Mouse (Mus musculus): ENCODE measurements around the gene Shroom3. TPM values are rescaled to one million over a fixed set of nuclear protein-coding genes. Genes with fewer than 3 reads are reported as not detected.

The Shroom3 gene
- polyA plus RNA-seq, 1 experiment from 2014 or later = 0.22 TPM

DNA sequence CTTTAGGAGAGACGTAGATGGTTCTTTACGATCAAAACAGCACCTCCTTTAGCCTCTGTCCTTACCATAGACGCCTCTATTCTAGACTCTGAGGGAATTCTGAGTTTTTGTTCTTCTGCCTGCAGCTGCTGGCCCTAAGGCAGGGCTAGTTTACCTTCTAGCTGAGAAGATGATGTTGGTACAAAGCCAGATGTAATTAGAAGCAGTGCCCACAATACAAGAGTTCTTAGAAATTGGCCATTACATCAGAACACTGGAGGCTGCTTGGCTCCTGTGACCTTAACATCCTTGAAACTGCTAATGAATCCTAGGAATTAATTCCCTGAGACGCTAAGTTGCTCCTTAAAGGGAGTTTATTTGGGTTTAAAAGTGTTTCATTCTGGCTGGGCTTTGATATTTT lies 154.1 kb downstream of the Shroom3 start:
- Histone ChIP-seq H3K4me1 (replicated peaks) (0 out of 2 replicates have a peak, but pooled peaks cover under 1% of the 10 kb centered on the region), H3K27ac (replicated peaks) (no peak overlapping the region), H3K9me3 (replicated peaks) (no peaks in the 10 kb centered on the region), H3K36me3 (replicated peaks) (no peaks in the 10 kb centered on the region), H3K4me3 (replicated peaks) (no peak overlapping the region), H3K4me2 (no peak overlapping the region), H3K27me3 (no peaks in the 10 kb centered on the region), H3K9ac (no peak overlapping the region)
- no peak for ATAC-seq (ENCODE audit: insufficient read depth)
- WGBS (ENCODE audit: insufficient replicate concordance) = 73% methylated on average over 4 of the region's 4 CpGs

DNA sequence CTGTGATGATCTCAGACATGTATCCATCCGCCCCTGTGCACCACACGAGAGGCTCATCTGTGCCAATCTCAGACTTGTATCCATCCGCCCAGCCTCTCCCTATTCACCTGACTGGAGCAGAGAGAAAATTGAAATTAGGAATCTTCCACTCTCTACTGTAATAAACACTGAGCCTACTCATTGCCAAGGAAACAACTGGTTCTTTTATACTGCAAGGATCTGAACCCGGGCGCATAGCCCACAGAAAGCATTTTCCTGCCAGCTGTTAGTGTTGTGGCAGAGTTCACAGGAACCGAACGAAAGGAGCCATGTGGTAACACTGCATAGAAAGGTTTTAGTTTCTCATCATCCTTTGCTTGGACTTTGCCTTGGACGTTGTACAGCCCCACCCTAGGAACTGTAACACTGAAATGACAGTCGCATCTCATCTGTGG lies 155.1 kb downstream of the Shroom3 start:
- 68% methylated on average over 9 of the region's 9 CpGs for WGBS (ENCODE audit: insufficient replicate concordance)
- no peak overlapping the region for H3K4me3 ChIP-seq (replicated peaks)
- no peak overlapping the region for H3K4me2 ChIP-seq
- no peaks in the 10 kb centered on the region for H3K36me3 ChIP-seq (replicated peaks)
- H3K9me3 ChIP-seq (replicated peaks) = no peaks in the 10 kb centered on the region
- H3K4me1 ChIP-seq (replicated peaks) = 0 out of 2 replicates have a peak, but pooled peaks cover 4% of the 10 kb centered on the region
- H3K9ac ChIP-seq = no peak overlapping the region
- H3K27me3 ChIP-seq = no peaks in the 10 kb centered on the region
- no peak overlapping the region for H3K27ac ChIP-seq (replicated peaks)
- no peak for ATAC-seq (ENCODE audit: insufficient read depth)

DNA sequence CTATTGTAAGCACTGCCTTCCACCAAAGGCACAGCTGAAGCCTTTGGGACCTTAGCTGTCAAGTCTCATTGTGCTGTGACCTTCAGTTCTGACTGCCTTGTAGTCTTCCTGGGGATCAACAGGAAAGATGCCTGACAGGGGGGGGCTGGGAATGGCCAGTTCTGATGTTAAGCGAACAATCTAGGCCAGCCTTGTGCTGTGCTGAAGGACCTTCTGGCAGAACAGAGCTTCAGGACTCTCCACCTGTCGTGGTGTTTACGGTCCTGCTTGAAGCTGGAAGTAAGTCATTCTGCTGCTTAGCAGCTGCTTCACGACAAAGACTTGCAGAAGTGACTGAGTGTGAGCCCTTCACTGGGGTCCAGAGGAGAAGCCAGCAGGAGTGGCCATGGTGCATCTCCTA lies 156.1 kb downstream of the Shroom3 start:
- Histone ChIP-seq H3K4me1 (replicated peaks) (0 out of 2 replicates have a peak, but pooled peaks cover 4% of the 10 kb centered on the region), H3K36me3 (replicated peaks) (no peaks in the 10 kb centered on the region), H3K9me3 (replicated peaks) (no peaks in the 10 kb centered on the region), H3K27ac (replicated peaks) (no peak overlapping the region), H3K4me2 (no peak overlapping the region), H3K4me3 (replicated peaks) (no peak overlapping the region), H3K9ac (no peak overlapping the region), H3K27me3 (no peaks in the 10 kb centered on the region)
- WGBS (ENCODE audit: insufficient replicate concordance) = 65% methylated on average over 4 of the region's 4 CpGs
- no peak for ATAC-seq (ENCODE audit: insufficient read depth)

DNA sequence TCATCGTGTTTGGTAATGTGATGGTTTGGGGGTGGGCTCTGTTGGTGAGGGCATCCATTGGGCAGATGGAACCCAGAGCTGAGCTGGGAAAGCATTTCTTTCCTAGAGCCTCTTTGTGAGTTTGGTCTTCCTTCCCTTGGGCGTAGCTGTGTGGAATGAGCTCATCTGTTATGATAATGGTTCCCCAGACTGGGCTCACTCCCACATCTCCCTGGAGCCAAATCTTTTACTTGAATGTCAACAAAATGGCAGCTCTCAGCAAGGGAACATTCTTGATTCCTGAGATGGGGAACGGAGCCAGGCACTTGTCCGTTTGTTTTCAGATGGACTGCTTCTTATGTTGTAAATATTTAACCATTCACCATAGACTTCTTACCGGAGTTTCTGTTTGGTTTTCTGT lies 158.2 kb downstream of the Shroom3 start:
- Histone ChIP-seq H3K4me2 (no peak overlapping the region), H3K9ac (no peak overlapping the region), H3K27ac (replicated peaks) (no peak overlapping the region), H3K27me3 (no peaks in the 10 kb centered on the region), H3K4me1 (replicated peaks) (0 out of 2 replicates have a peak, but pooled peaks cover 4% of the 10 kb centered on the region), H3K4me3 (replicated peaks) (no peak overlapping the region), H3K36me3 (replicated peaks) (no peaks in the 10 kb centered on the region), H3K9me3 (replicated peaks) (no peaks in the 10 kb centered on the region)
- 52% methylated on average over 5 of the region's 5 CpGs for WGBS (ENCODE audit: insufficient replicate concordance)
- no peak for ATAC-seq (ENCODE audit: insufficient read depth)

DNA sequence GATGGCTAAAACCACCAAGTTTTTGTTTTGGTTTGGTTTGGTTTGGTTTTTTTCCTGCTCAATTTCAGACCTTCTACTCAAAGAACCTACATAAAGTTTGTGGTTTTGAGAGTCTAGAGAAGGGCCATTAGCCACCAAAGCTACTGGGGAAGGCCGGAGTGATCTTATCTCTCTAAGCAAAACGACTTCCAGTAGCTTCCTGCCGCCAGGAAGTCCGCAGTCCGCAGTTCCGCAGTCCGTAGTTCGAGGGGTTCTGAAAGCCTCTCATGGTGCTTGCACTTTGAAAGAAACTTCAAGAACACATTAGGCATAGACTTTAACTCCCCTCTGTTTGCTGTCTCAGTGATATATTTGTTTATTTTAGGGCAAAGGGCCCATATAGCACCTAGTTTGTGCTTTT lies 159.2 kb downstream of the Shroom3 start:
- Histone ChIP-seq H3K27ac (replicated peaks) (no peak overlapping the region), H3K27me3 (no peaks in the 10 kb centered on the region), H3K4me1 (replicated peaks) (0 out of 2 replicates have a peak, but pooled peaks cover 4% of the 10 kb centered on the region), H3K4me2 (no peak overlapping the region), H3K9me3 (replicated peaks) (no peaks in the 10 kb centered on the region), H3K4me3 (replicated peaks) (no peak overlapping the region), H3K36me3 (replicated peaks) (no peaks in the 10 kb centered on the region), H3K9ac (no peak overlapping the region)
- WGBS (ENCODE audit: insufficient replicate concordance) = 5% methylated on average over 8 of the region's 8 CpGs
- no peak for ATAC-seq (ENCODE audit: insufficient read depth)

DNA sequence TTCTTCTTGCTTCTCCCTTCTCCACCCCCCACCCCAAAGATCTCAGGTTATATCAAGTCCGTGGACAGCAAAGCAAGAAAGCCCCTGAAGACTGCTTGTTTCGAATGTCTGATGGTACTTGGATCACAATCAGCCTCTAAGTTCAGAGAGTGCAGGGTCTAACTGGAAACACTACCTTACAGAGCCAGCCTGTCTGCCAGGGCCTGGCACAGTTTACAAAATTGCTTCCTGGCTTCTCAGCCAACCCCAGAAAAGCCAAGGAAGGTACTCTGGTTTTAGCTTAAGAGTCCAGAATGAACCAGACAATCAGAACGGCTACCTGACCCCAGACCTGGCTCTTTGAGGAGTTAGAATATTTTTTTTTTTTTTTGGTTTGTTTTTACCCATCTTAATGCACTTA lies 159.6 kb downstream of the Shroom3 start:
- 41% methylated on average over 3 of the region's 3 CpGs for WGBS (ENCODE audit: insufficient replicate concordance)
- no peak for ATAC-seq (ENCODE audit: insufficient read depth)

DNA sequence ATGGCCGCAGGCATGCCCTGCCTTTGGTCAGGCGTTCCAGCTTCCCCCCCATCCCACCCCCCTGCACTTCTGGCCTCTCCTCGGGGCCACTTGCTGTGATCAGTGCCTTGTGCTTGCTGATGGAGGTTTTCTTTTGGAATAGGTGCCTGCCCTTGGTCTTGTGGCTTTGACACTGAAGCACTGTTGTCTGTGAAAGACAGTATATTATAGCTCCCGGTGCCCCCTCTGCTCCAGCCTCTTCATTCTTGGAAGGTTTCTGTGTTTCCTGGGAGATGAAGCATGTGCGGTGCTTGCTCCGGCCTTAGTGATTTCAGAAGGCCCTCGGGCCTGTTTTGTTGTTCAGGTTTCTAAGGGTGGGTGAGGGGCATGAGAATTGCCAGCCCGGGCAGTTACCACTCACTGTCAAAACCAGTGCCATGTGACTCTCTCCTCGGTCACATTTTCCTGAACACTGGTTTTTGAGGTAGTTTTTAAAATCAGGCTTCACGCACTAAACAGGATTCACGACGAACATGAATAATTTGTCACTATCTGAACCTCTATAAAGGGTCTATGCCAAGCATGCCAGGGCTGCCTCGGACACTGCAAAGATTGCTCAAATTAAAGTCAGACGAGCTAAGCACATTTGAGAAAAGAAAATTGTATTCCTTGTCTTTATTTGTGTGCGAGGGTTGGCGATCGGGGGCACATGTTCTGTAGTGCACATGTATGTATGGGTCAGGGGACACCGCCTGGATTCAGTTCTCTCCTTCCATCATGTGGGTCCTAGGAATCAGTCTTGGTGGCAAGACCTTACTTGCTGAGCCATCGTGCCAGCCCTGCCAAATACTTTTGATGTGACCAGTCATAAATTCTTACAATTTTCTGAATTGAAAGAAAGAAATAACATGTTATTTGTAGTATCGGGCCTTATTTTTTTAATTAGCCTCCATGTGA lies 160.9 kb downstream of the Shroom3 start:
- Histone ChIP-seq H3K4me3 (replicated peaks) (no peak overlapping the region), H3K27me3 (no peaks in the 10 kb centered on the region), H3K36me3 (replicated peaks) (no peaks in the 10 kb centered on the region), H3K27ac (replicated peaks) (no peak overlapping the region), H3K4me2 (no peak overlapping the region), H3K9me3 (replicated peaks) (no peaks in the 10 kb centered on the region), H3K4me1 (replicated peaks) (0 out of 2 replicates have a peak, but pooled peaks cover 4% of the 10 kb centered on the region), H3K9ac (no peak overlapping the region)
- 64% methylated on average over 20 of the region's 20 CpGs for whole genome bisulfite sequencing (ENCODE audit: insufficient replicate concordance)
- ATAC-seq (ENCODE audit: insufficient read depth) = no peak

More for the DNA sequence above, 159.6 kb downstream of the Shroom3 start:
- H3K4me1 ChIP-seq (replicated peaks) = 0 out of 2 replicates have a peak, but pooled peaks cover 4% of the 10 kb centered on the region
- no peak overlapping the region for H3K27ac ChIP-seq (replicated peaks)
- no peaks in the 10 kb centered on the region for H3K36me3 ChIP-seq (replicated peaks)
- H3K9me3 ChIP-seq (replicated peaks) = no peaks in the 10 kb centered on the region
- H3K4me3 ChIP-seq (replicated peaks) = no peak overlapping the region
- no peak overlapping the region for H3K9ac ChIP-seq
- no peaks in the 10 kb centered on the region for H3K27me3 ChIP-seq
- no peak overlapping the region for H3K4me2 ChIP-seq

DNA sequence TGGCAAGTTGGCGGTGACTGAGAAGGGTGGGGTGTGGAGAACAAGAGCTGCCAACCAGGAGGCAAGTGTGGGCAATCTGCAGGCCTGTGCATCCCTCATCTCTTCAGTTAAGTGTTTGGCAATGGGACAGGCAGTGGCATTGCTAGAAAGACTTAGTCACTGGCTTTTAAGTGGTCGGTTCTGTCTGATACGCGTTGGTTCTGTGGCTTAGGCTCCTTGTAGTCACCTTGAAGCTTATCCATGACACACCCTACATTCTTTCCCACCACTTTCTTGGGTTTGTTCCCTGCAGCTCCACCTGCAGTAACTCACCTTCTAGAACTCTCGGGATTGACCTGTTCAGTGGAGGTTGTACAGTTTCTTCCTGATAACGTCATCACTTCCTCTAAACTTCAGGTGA lies 166.5 kb downstream of the Shroom3 start:
- H3K27ac ChIP-seq (replicated peaks) = no peak overlapping the region
- H3K4me2 ChIP-seq = no peak overlapping the region
- H3K4me1 ChIP-seq (replicated peaks) = no peaks in the 10 kb centered on the region
- no peak overlapping the region for H3K9ac ChIP-seq
- no peak overlapping the region for H3K4me3 ChIP-seq (replicated peaks)
- no peak for ATAC-seq (ENCODE audit: insufficient read depth)
- H3K36me3 ChIP-seq (replicated peaks) = no peaks in the 10 kb centered on the region
- whole genome bisulfite sequencing (ENCODE audit: insufficient replicate concordance) = 62% methylated on average over 6 of the region's 6 CpGs
- H3K9me3 ChIP-seq (replicated peaks) = no peaks in the 10 kb centered on the region
- H3K27me3 ChIP-seq = no peaks in the 10 kb centered on the region

DNA sequence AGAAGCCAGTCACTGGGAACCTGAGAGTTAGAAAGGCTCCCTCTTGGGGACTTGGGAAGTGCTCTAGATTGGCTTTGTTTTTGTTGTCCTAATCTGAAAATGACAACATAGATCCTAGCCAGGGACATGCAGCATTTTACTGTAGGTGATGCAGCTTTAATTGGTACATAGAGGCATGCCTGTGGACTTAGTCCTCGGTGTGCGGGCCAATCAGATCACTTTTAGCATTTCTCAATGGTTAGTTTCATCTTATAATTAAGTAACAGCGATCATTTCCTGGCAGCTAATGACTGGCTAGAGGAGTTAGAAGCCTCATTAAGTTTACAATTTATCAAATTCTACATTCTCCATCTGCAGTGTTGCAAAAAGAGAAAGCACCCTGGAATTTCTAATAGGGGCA lies 167.7 kb downstream of the Shroom3 start:
- H3K4me2 ChIP-seq = no peak overlapping the region
- no peak overlapping the region for H3K9ac ChIP-seq
- no peak overlapping the region for H3K4me3 ChIP-seq (replicated peaks)
- no peaks in the 10 kb centered on the region for H3K9me3 ChIP-seq (replicated peaks)
- H3K27me3 ChIP-seq = no peaks in the 10 kb centered on the region
- no peaks in the 10 kb centered on the region for H3K4me1 ChIP-seq (replicated peaks)
- H3K36me3 ChIP-seq (replicated peaks) = no peaks in the 10 kb centered on the region
- no peak for ATAC-seq (ENCODE audit: insufficient read depth)
- no peak overlapping the region for H3K27ac ChIP-seq (replicated peaks)
- 73% methylated on average over 3 of the region's 3 CpGs for WGBS (ENCODE audit: insufficient replicate concordance)

DNA sequence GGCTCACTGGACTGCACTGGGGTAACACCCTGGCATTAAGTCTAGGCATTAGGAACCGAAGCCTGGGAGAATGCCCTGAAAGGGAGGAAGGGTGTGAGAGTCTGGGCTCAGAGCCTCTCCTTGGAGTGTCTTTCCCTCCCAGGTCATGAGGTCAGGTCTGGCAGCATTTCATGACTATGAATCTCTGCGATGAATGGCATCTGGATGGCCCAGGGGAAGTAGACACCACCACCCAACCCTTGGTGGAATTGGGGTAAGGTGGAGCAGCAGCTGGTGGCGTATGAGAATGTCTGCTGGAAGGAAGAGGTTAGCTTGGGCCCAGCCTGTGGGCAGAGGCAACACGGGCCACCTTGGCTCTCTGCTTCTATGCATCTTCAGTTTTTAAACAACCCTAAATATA lies 171.7 kb downstream of the Shroom3 start:
- no peak overlapping the region for H3K4me3 ChIP-seq (replicated peaks)
- WGBS (ENCODE audit: insufficient replicate concordance) = 51% methylated on average over 4 of the region's 4 CpGs
- H3K9me3 ChIP-seq (replicated peaks) = no peaks in the 10 kb centered on the region
- no peaks in the 10 kb centered on the region for H3K4me1 ChIP-seq (replicated peaks)
- no peak overlapping the region for H3K9ac ChIP-seq
- no peaks in the 10 kb centered on the region for H3K36me3 ChIP-seq (replicated peaks)
- no peaks in the 10 kb centered on the region for H3K27me3 ChIP-seq
- no peak overlapping the region for H3K4me2 ChIP-seq
- no peak for ATAC-seq (ENCODE audit: insufficient read depth)
- no peak overlapping the region for H3K27ac ChIP-seq (replicated peaks)

DNA sequence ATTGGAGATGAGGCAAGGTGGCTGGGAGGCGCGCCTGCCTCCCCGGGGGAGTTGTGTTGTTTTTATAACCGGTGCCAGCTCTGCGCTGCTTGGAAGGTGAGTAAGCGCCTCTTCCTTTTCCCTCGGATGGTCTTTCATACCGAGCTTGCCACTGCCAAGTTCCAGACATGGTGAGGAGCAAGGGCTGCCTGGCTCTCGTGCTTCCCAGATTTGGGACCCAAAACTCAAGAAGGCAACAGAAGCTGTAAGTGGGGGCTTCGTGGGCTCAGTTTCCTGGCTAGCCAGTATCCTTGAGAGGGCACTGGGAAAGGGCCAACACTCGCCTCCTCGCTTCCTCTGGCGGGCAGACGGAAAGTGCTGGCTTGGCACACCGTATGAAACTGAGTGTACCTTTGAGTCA lies 173.1 kb downstream of the Shroom3 start:
- Histone ChIP-seq H3K9ac (no peak overlapping the region), H3K9me3 (replicated peaks) (no peaks in the 10 kb centered on the region), H3K36me3 (replicated peaks) (no peaks in the 10 kb centered on the region), H3K4me3 (replicated peaks) (no peak overlapping the region), H3K4me2 (no peak overlapping the region), H3K27ac (replicated peaks) (no peak overlapping the region), H3K4me1 (replicated peaks) (no peaks in the 10 kb centered on the region), H3K27me3 (no peaks in the 10 kb centered on the region)
- ATAC-seq (ENCODE audit: insufficient read depth) = no peak
- WGBS (ENCODE audit: insufficient replicate concordance) = 56% methylated on average over 15 of the region's 15 CpGs
